Comparison of ENCODE assay signal across 10 mouse cellular contexts in genomic region chr6:40145601-40146000, GRCm38 (mm10).
"Had no signal": no experiment of that assay in that cellular context is flagged by ENCODE, and none has a peak within 500 bp of the region (broad histone marks: within the 10 kb centered on the region; RNA-seq: fewer than 3 reads in every experiment).

No protein-coding gene starts in this region.

- DNase-seq: lung, adult 2 months; lung, postnatal 14 days; lung, postnatal 36 days; right cerebral cortex, postnatal 14 days; thymus, adult 2 months; thymus, postnatal 25 days; thymus, postnatal 4 days had no signal

- ATAC-seq: lung, postnatal 0 days; midbrain, embryonic 13.5 days; midbrain, embryonic 15.5 days had no signal
